ENCODE assay signal across 9 mouse cellular contexts in genomic region chr4:152424922-152425321, GRCm38 (mm10). TPM values are rescaled to one million over a fixed set of nuclear protein-coding genes. Genes with fewer than 3 reads are reported as not detected.
A peak's percentile ranks its signal among the peaks of the same experiment; 100 is the strongest.
DNase-seq lines count a peak whose midpoint lies in the region; ATAC-seq lines count a peak whose summit lies in the region.
"Had no signal": no experiment of that assay in that cellular context is flagged by ENCODE, and none has a peak within 500 bp of the region (broad histone marks: within the 10 kb centered on the region; RNA-seq: fewer than 3 reads in every experiment).

No protein-coding gene starts in this region.

- no peak overlapping the region for H3K9ac ChIP-seq in kidney, embryonic 15.5 days
- H3K9ac ChIP-seq in kidney, embryonic 16.5 days (replicated peaks; ENCODE audit: low read length) = no peak overlapping the region
- H3K9ac ChIP-seq: forebrain, embryonic 15.5 days; midbrain, embryonic 12.5 days had no signal

- WGBS in kidney, embryonic 15.5 days = 68% methylated on average over 5 of the region's 5 CpGs
- WGBS in kidney, embryonic 16.5 days = 73% methylated on average over 5 of the region's 5 CpGs

- no peaks in the 10 kb centered on the region for H3K36me3 ChIP-seq in kidney, embryonic 15.5 days
- H3K36me3 ChIP-seq in kidney, embryonic 16.5 days (ENCODE audit: insufficient read depth, low read length) = no peaks in the 10 kb centered on the region
- H3K36me3 ChIP-seq: forebrain, embryonic 15.5 days; midbrain, embryonic 12.5 days had no signal

- no peaks in the 10 kb centered on the region for H3K27me3 ChIP-seq in kidney, embryonic 15.5 days
- H3K27me3 ChIP-seq in kidney, embryonic 16.5 days (ENCODE audit: insufficient read depth, low read length) = no peaks in the 10 kb centered on the region
- H3K27me3 ChIP-seq: forebrain, embryonic 15.5 days; midbrain, embryonic 12.5 days had no signal

- DNase-seq in kidney, postnatal 4 days = peak; percentile 30 to 44
- peak; percentile 88 for DNase-seq in R1 (ENCODE audit: low read depth, low spot score)
- DNase-seq in right cerebral cortex, postnatal 14 days = no peak

- no peak for ATAC-seq in kidney, embryonic 15.5 days (replicated peaks; ENCODE audit: low FRiP score)
- ATAC-seq in CD4-positive, CD25-positive, alpha-beta regulatory T cell, adult 4 months = peak; percentile 43
- ATAC-seq in megakaryocyte progenitor cell, adult 5-6 weeks (replicated peaks; ENCODE audit: poor library complexity) = peak; percentile 42
- ATAC-seq in kidney, embryonic 16.5 days (ENCODE audit: low FRiP score, low TSS enrichment) = no peak
- ATAC-seq: forebrain, embryonic 15.5 days had no signal

- peaks cover 4% of the 10 kb centered on the region; the same call in 1 of the 2 replicates for H3K4me1 ChIP-seq in kidney, embryonic 15.5 days
- H3K4me1 ChIP-seq in kidney, embryonic 16.5 days (ENCODE audit: insufficient read depth, low read length) = no peaks in the 10 kb centered on the region

- no peak overlapping the region for H3K4me2 ChIP-seq in kidney, embryonic 15.5 days
- no peak overlapping the region for H3K4me2 ChIP-seq in kidney, embryonic 16.5 days (replicated peaks; ENCODE audit: low read depth, low read length)
- H3K4me2 ChIP-seq: forebrain, embryonic 15.5 days; midbrain, embryonic 12.5 days had no signal

- H3K4me3 ChIP-seq in kidney, embryonic 15.5 days (replicated peaks) = no peak overlapping the region
- H3K4me3 ChIP-seq in kidney, embryonic 16.5 days (ENCODE audit: low read length) = no peak overlapping the region
- H3K4me3 ChIP-seq: forebrain, embryonic 15.5 days; midbrain, embryonic 12.5 days had no signal

- H3K9me3 ChIP-seq in kidney, embryonic 15.5 days (replicated peaks) = 0 out of 2 replicates have a peak, but pooled peaks cover 3% of the 10 kb centered on the region
- H3K9me3 ChIP-seq in kidney, embryonic 16.5 days (ENCODE audit: low read length) = 0 out of 2 replicates have a peak, but pooled peaks cover 3% of the 10 kb centered on the region
- H3K9me3 ChIP-seq: forebrain, embryonic 15.5 days; midbrain, embryonic 12.5 days had no signal

- no peak overlapping the region for H3K27ac ChIP-seq in kidney, embryonic 15.5 days
- H3K27ac ChIP-seq in kidney, embryonic 16.5 days (ENCODE audit: low read length) = no peak overlapping the region
- H3K27ac ChIP-seq: forebrain, embryonic 15.5 days; midbrain, embryonic 12.5 days had no signal

RNA-seq across cellular contexts. Expression of gene Nphp4, which starts 51.6 kb away (rescaled TPM):
- 4.1 and 4.9 TPM in 2 replicates for polyA plus RNA-seq in kidney, embryonic 15.5 days (2015; fragmentation: Nextera tagmentation; extraction: Ambion mirVana)
- under 1 TPM in 1 of 2 experiments, not detected in 1; 0.30 TPM for polyA plus RNA-seq in CD4-positive, CD25-positive, alpha-beta regulatory T cell, adult 4 months (2017; shearing (Covaris generic))
- 0.39 and 0.72 TPM in 2 replicates for total RNA-seq in megakaryocyte progenitor cell, adult 5-6 weeks (2015)
- 0.12 and 0.14 TPM in 2 replicates for total RNA-seq in megakaryocyte progenitor cell, adult 5-6 weeks (2017)
- polyA plus RNA-seq in kidney, embryonic 16.5 days (2015; fragmentation: Nextera tagmentation; extraction: Ambion mirVana) = 5.0 and 5.2 TPM in 2 replicates

RNA-seq across cellular contexts. Expression of gene Kcnab2, which starts 52.7 kb away (rescaled TPM):
- polyA plus RNA-seq in kidney, embryonic 15.5 days (2015; fragmentation: Nextera tagmentation; extraction: Ambion mirVana) = 5.9 and 6.3 TPM in 2 replicates
- 100 to 1,000 TPM in 1 of 2 experiments, 10 to 100 TPM in 1; 99.7 to 140 TPM for polyA plus RNA-seq in CD4-positive, CD25-positive, alpha-beta regulatory T cell, adult 4 months (2017; shearing (Covaris generic))
- total RNA-seq in megakaryocyte progenitor cell, adult 5-6 weeks (2015) = 39.8 and 46.3 TPM in 2 replicates
- total RNA-seq in megakaryocyte progenitor cell, adult 5-6 weeks (2017) = 75.2 and 84.8 TPM in 2 replicates
- 5.9 and 6.6 TPM in 2 replicates for polyA plus RNA-seq in kidney, embryonic 16.5 days (2015; fragmentation: Nextera tagmentation; extraction: Ambion mirVana)

Comparison
In these comparisons a context has a peak if more than half of its experiments do, and no peak if none do; other contexts are left out.
1. ATAC-seq: peak in CD4-positive, CD25-positive, alpha-beta regulatory T cell, adult 4 months (single experiment) and megakaryocyte progenitor cell, adult 5-6 weeks (single experiment); none in kidney, embryonic 15.5 days (single experiment) and kidney, embryonic 16.5 days (single experiment).
2. RNA of gene Kcnab2, which starts 52.7 kb away (polyA plus RNA-seq): 99.7 to 140 TPM in CD4-positive, CD25-positive, alpha-beta regulatory T cell, adult 4 months; 5.9 to 6.3 TPM in kidney, embryonic 15.5 days and 5.9 to 6.6 TPM in kidney, embryonic 16.5 days; every median in the first group is over 10 times any median in the second.